Mouse (Mus musculus) liver, embryonic 13.5 days (tissue): ENCODE data around the gene Lrcol1. TPM values are rescaled to one million over a fixed set of nuclear protein-coding genes. Genes with fewer than 3 reads are reported as not detected.
A peak's percentile ranks its signal among the peaks of the same experiment; 100 is the strongest.

Source experiments
- ATAC-seq: fragments of 200-750 bp; cut with Nextera tagmentation; 2 replicates; pipeline ENCODE4 v1.8.0; 2017; ENCODE audit warnings: low read depth, mild to moderate bottlenecking, moderate number of reproducible peaks, moderate library complexity
- DNase-seq: peaks from one replicate; pipeline ENCODE4 v3.0.0; 2022
- H3K27ac ChIP-seq: fragments of 300-500 bp; sonication (generic); 2 replicates; pipeline ENCODE4 v1.5.1; 2015; ENCODE audit warnings: moderate library complexity, mild to moderate bottlenecking, inconsistent platforms
- H3K27me3 ChIP-seq: fragments of 300-500 bp; sonication (generic); 2 replicates; pipeline ENCODE4 v1.6.1; 2015; ENCODE audit warnings: mild to moderate bottlenecking, inconsistent platforms
- H3K36me3 ChIP-seq: fragments of 300-500 bp; sonication (generic); 2 replicates; pipeline ENCODE4 v1.6.1; 2015; ENCODE audit warnings: mild to moderate bottlenecking, inconsistent platforms
- H3K4me1 ChIP-seq: fragments of 300-500 bp; sonication (generic); replicated peaks from 2 replicates; pipeline ENCODE4 v1.6.1; 2015; ENCODE audit warnings: inconsistent platforms
- H3K4me2 ChIP-seq: fragments of 300-500 bp; sonication (generic); 2 replicates; pipeline ENCODE4 v1.6.1; 2015; ENCODE audit warnings: inconsistent platforms, mild to moderate bottlenecking, moderate library complexity
- H3K4me3 ChIP-seq: fragments of 300-500 bp; sonication (generic); replicated peaks from 2 replicates; pipeline ENCODE4 v1.5.1; 2015; ENCODE audit warnings: mild to moderate bottlenecking, inconsistent platforms
- H3K9ac ChIP-seq: fragments of 300-500 bp; sonication (generic); 2 replicates; pipeline ENCODE4 v1.6.1; 2015; ENCODE audit warnings: mild to moderate bottlenecking, inconsistent platforms
- H3K9me3 ChIP-seq: fragments of 300-500 bp; sonication (generic); replicated peaks from 2 replicates; pipeline ENCODE4 v1.6.1; 2016; ENCODE audit warnings: inconsistent platforms
- WGBS: fragments of 180-500 bp; shearing (Covaris S2); methylation state at CpG from one replicate; pipeline ENCODE4 v1.1.7; 2015; ENCODE audit not compliant: insufficient replicate concordance; 5-methylcytosine and 5-hydroxymethylcytosine counted together
- polyA plus RNA-seq: library from polyadenylated mRNA; unstranded; fragments of >200 nt; fragmentation: Nextera tagmentation; extraction: Ambion mirVana; gene quantifications from 2 replicates; pipeline ENCODE4 v1.2.1, GENCODE M21; 2015

Lrcol1 gene
- polyA plus RNA-seq, 1 experiment from 2014 or later, result not detected

GRCm38 (mm10) chr5:110386371-110387330 is 42.1 kb downstream of the Lrcol1 start:
- 4% methylated on average over 90 of the region's 90 CpGs for WGBS
- Histone ChIP-seq H3K9ac (peak overlapping the region; percentile 50), H3K27ac (no peak overlapping the region), H3K4me2 (peak overlapping the region; percentile 70), H3K4me3 (peak overlapping the region; percentile 55), H3K36me3 (no peaks in the 10 kb centered on the region), H3K27me3 (peaks cover 34% of the 10 kb centered on the region), H3K4me1 (peaks cover 16% of the 10 kb centered on the region), H3K9me3 (no peaks in the 10 kb centered on the region)
- DNase-seq, result peak; percentile 33
- ATAC-seq, result peak; percentile 75

GRCm38 (mm10) chr5:110387332-110387731 is 42.8 kb downstream of the Lrcol1 start:
- DNase-seq (no peak), ATAC-seq (no peak)
- Histone ChIP-seq H3K9me3 (no peaks in the 10 kb centered on the region), H3K4me2 (peak overlapping the region; percentile 70), H3K36me3 (no peaks in the 10 kb centered on the region), H3K4me1 (peaks cover 16% of the 10 kb centered on the region), H3K4me3 (peak overlapping the region; percentile 55), H3K9ac (no peak overlapping the region), H3K27me3 (peaks cover 34% of the 10 kb centered on the region), H3K27ac (no peak overlapping the region)
- WGBS, result 37% methylated on average over 8 of the region's 8 CpGs

GRCm38 (mm10) chr5:110390631-110391030 is 46.1 kb downstream of the Lrcol1 start:
- H3K36me3 ChIP-seq, result no peaks in the 10 kb centered on the region
- peaks cover 24% of the 10 kb centered on the region for H3K4me1 ChIP-seq
- H3K27ac ChIP-seq, result no peak overlapping the region
- 64% methylated on average over 4 of the region's 4 CpGs for WGBS
- no peak for DNase-seq
- no peaks in the 10 kb centered on the region for H3K9me3 ChIP-seq
- ATAC-seq, result no peak
- no peak overlapping the region for H3K4me3 ChIP-seq
- H3K9ac ChIP-seq, result no peak overlapping the region
- no peak overlapping the region for H3K4me2 ChIP-seq
- peaks cover 25% of the 10 kb centered on the region for H3K27me3 ChIP-seq

- no peak overlapping the region for H3K9ac ChIP-seq
- 69% methylated on average over 5 of the region's 5 CpGs for WGBS
- DNase-seq (no peak), ATAC-seq (no peak)
- no peaks in the 10 kb centered on the region for H3K36me3 ChIP-seq
- H3K4me3 ChIP-seq, result no peak overlapping the region
- H3K27me3 ChIP-seq, result peaks cover 4% of the 10 kb centered on the region
- H3K4me1 ChIP-seq, result peaks cover 11% of the 10 kb centered on the region
- H3K4me2 ChIP-seq, result no peak overlapping the region
- H3K9me3 ChIP-seq, result no peaks in the 10 kb centered on the region
- H3K27ac ChIP-seq, result no peak overlapping the region
These were observed 48.2 kb downstream of the Lrcol1 start for GRCm38 (mm10) chr5:110392727-110393126.

- Histone ChIP-seq H3K36me3 (no peaks in the 10 kb centered on the region), H3K9ac (no peak overlapping the region), H3K4me3 (no peak overlapping the region), H3K27ac (no peak overlapping the region), H3K27me3 (no peaks in the 10 kb centered on the region), H3K4me2 (no peak overlapping the region), H3K9me3 (no peaks in the 10 kb centered on the region), H3K4me1 (peaks cover 11% of the 10 kb centered on the region)
- ATAC-seq, result peak; percentile 61
- WGBS, result 72% methylated on average over 5 of the region's 5 CpGs
- no peak for DNase-seq
These were observed 50.6 kb downstream of the Lrcol1 start for GRCm38 (mm10) chr5:110395006-110395661.

- Histone ChIP-seq H3K9me3 (no peaks in the 10 kb centered on the region), H3K27ac (no peak overlapping the region), H3K4me2 (no peak overlapping the region), H3K27me3 (no peaks in the 10 kb centered on the region), H3K4me3 (no peak overlapping the region), H3K4me1 (peaks cover 10% of the 10 kb centered on the region), H3K9ac (no peak overlapping the region), H3K36me3 (no peaks in the 10 kb centered on the region)
- 87% methylated on average over 8 of the region's 8 CpGs for WGBS
- no peak for ATAC-seq
- DNase-seq, result no peak
These were observed 56.6 kb downstream of the Lrcol1 start for GRCm38 (mm10) chr5:110401101-110401500.

GRCm38 (mm10) chr5:110402557-110402956 is 58.0 kb downstream of the Lrcol1 start:
- Histone ChIP-seq H3K36me3 (no peaks in the 10 kb centered on the region), H3K27ac (no peak overlapping the region), H3K4me1 (peaks cover 14% of the 10 kb centered on the region), H3K9me3 (no peaks in the 10 kb centered on the region), H3K27me3 (no peaks in the 10 kb centered on the region), H3K4me3 (no peak overlapping the region), H3K4me2 (no peak overlapping the region), H3K9ac (no peak overlapping the region)
- DNase-seq, result no peak
- 70% methylated on average over 2 of the region's 2 CpGs for WGBS
- no peak for ATAC-seq

- H3K4me3 ChIP-seq, result no peak overlapping the region
- 52% methylated on average over 3 of the region's 3 CpGs for WGBS
- no peak overlapping the region for H3K4me2 ChIP-seq
- DNase-seq (no peak), ATAC-seq (no peak)
- H3K9ac ChIP-seq, result no peak overlapping the region
- H3K27me3 ChIP-seq, result no peaks in the 10 kb centered on the region
- no peaks in the 10 kb centered on the region for H3K9me3 ChIP-seq
- H3K36me3 ChIP-seq, result no peaks in the 10 kb centered on the region
- H3K27ac ChIP-seq, result no peak overlapping the region
- peaks cover 14% of the 10 kb centered on the region for H3K4me1 ChIP-seq
These were observed 59.4 kb downstream of the Lrcol1 start for GRCm38 (mm10) chr5:110403931-110404330.

Other genes with a start within 250 kb of the Lrcol1 start
- gene Plcxd1, start 244.8 kb upstream of the Lrcol1 start, polyA plus RNA-seq, result 0.25 and 0.36 TPM in 2 replicates
- 9.5 and 10.0 TPM in 2 replicates for gene Gtpbp6, start 236.5 kb upstream of the Lrcol1 start, polyA plus RNA-seq
- 1.3 and 1.7 TPM in 2 replicates for gene Zfp605, start 234.6 kb upstream of the Lrcol1 start, polyA plus RNA-seq
- 22.2 and 26.1 TPM in 2 replicates for gene Chfr, start 208.9 kb upstream of the Lrcol1 start, polyA plus RNA-seq
- gene Golga3, start 168.0 kb upstream of the Lrcol1 start, polyA plus RNA-seq, result 6.7 and 7.9 TPM in 2 replicates
- gene Ankle2, start 113.7 kb upstream of the Lrcol1 start, polyA plus RNA-seq, result 13.5 and 15.9 TPM in 2 replicates
- 37.4 and 39.7 TPM in 2 replicates for gene Pgam5, start 74.8 kb upstream of the Lrcol1 start, polyA plus RNA-seq
- 34.1 and 34.3 TPM in 2 replicates for gene Pxmp2, start 58.5 kb upstream of the Lrcol1 start, polyA plus RNA-seq
- gene Pole, start 58.4 kb upstream of the Lrcol1 start, polyA plus RNA-seq, result 20.6 and 21.8 TPM in 2 replicates
- gene P2rx2, start 1.5 kb upstream of the Lrcol1 start, polyA plus RNA-seq, result not detected in 2 replicates
- gene Fbrsl1, start 103.8 kb downstream of the Lrcol1 start, polyA plus RNA-seq, result 3.3 and 3.7 TPM in 2 replicates
- gene Galnt9, start 199.6 kb downstream of the Lrcol1 start, polyA plus RNA-seq, result not detected in 2 replicates